In genomic region chr12:14204491-14204890, GRCm38 (mm10) we compare ENCODE assay signal across 25 mouse cellular contexts.
"Had no signal": no experiment of that assay in that cellular context is flagged by ENCODE, and none has a peak within 500 bp of the region (broad histone marks: within the 10 kb centered on the region; RNA-seq: fewer than 3 reads in every experiment).

No protein-coding gene starts in this region.

- H3K9ac ChIP-seq: heart, embryonic 12.5 days; hindbrain, embryonic 12.5 days; hindbrain, embryonic 14.5 days; intestine, embryonic 15.5 days had no signal

- H3K4me1 ChIP-seq: heart, embryonic 10.5 days; heart, embryonic 12.5 days; hindbrain, embryonic 10.5 days; hindbrain, embryonic 12.5 days; intestine, embryonic 15.5 days had no signal

- H3K27ac ChIP-seq: gastrocnemius, adult 2 months; heart, embryonic 10.5 days; hindbrain, embryonic 10.5 days; hindbrain, embryonic 12.5 days; hindbrain, embryonic 14.5 days; intestine, embryonic 15.5 days; layer of hippocampus, adult 2 months had no signal

- H3K36me3 ChIP-seq: heart, embryonic 10.5 days; heart, embryonic 12.5 days; hindbrain, embryonic 10.5 days; hindbrain, embryonic 12.5 days; intestine, embryonic 15.5 days had no signal

- H3K27me3 ChIP-seq: heart, embryonic 12.5 days; hindbrain, embryonic 12.5 days; intestine, embryonic 15.5 days had no signal

- H3K4me2 ChIP-seq: heart, embryonic 12.5 days; hindbrain, embryonic 12.5 days; hindbrain, embryonic 14.5 days; intestine, embryonic 15.5 days had no signal

- H3K4me3 ChIP-seq: gastrocnemius, adult 2 months; heart, embryonic 10.5 days; heart, embryonic 12.5 days; hindbrain, embryonic 10.5 days; hindbrain, embryonic 12.5 days; intestine, embryonic 15.5 days; layer of hippocampus, adult 2 months had no signal

- H3K9me3 ChIP-seq: heart, embryonic 10.5 days; heart, embryonic 12.5 days; hindbrain, embryonic 10.5 days; hindbrain, embryonic 12.5 days; intestine, embryonic 15.5 days had no signal

- DNase-seq: gastrocnemius, adult 2 months; gastrocnemius, postnatal 10 days; gastrocnemius, postnatal 25 days; heart, adult 18-20 months; heart, postnatal 10 days; heart, postnatal 4 days; kidney, adult 18-20 months; kidney, adult 8-10 months; kidney, postnatal 10 days; kidney, postnatal 25 days; kidney, postnatal 4 days; layer of hippocampus, adult 9-11 months; layer of hippocampus, postnatal 36 days; left cerebral cortex, postnatal 4 days had no signal

- ATAC-seq: forebrain, embryonic 16.5 days; hindbrain, embryonic 16.5 days; inflammation-experienced regulatory T-cells, adult 6 months; intestine, embryonic 15.5 days; intestine, postnatal 0 days had no signal
